Mouse (Mus musculus) limb, embryonic 11.5 days (tissue): ENCODE measurements around the gene Gm8094. TPM values are rescaled to one million over a fixed set of nuclear protein-coding genes. Genes with fewer than 3 reads are reported as not detected.
"Not testable (repeated sequence)": the region's sequence is repeated elsewhere in the genome, so short reads cannot be mapped to it uniquely, and the experiment has no call there.

Source experiments
- ATAC-seq: fragments of 200-750 bp; cut with Nextera tagmentation; 2 replicates; pipeline ENCODE4 v1.8.0; 2017; ENCODE audit warnings: low read depth; ENCODE audit not compliant: insufficient number of reproducible peaks, low FRiP score, low TSS enrichment
- DNase-seq: peaks from one replicate; pipeline ENCODE4 v3.0.0-alpha.2; 2015; ENCODE audit warnings: low spot score
- H3K27ac ChIP-seq: fragments of 300-500 bp; sonication (generic); replicated peaks from 2 replicates; pipeline ENCODE4 v1.5.1; 2014; ENCODE audit warnings: low read depth, mild to moderate bottlenecking, low read length
- H3K27me3 ChIP-seq: fragments of 300-500 bp; sonication (generic); 2 replicates; pipeline ENCODE4 v1.6.1; 2014; ENCODE audit warnings: mild to moderate bottlenecking, low read length, mixed read lengths; ENCODE audit not compliant: control insufficient read depth, insufficient read depth
- H3K36me3 ChIP-seq: fragments of 300-500 bp; sonication (generic); 2 replicates; pipeline ENCODE4 v1.6.1; 2014; ENCODE audit warnings: mild to moderate bottlenecking, low read length, moderate library complexity, mixed read lengths; ENCODE audit not compliant: control insufficient read depth, insufficient read depth
- H3K4me1 ChIP-seq: fragments of 300-500 bp; sonication (generic); 2 replicates; pipeline ENCODE4 v1.6.1; 2014; ENCODE audit warnings: low read length, mixed read lengths; ENCODE audit not compliant: control insufficient read depth, insufficient read depth
- H3K4me2 ChIP-seq: fragments of 300-500 bp; sonication (generic); 2 replicates; pipeline ENCODE4 v1.6.1; 2014; ENCODE audit warnings: low read depth, mild to moderate bottlenecking, moderate library complexity; ENCODE audit not compliant: severe bottlenecking
- H3K4me3 ChIP-seq: fragments of 300-500 bp; sonication (generic); 2 replicates; pipeline ENCODE4 v1.5.1; 2014; ENCODE audit warnings: low read depth, low read length
- H3K9ac ChIP-seq: fragments of 300-500 bp; sonication (generic); 2 replicates; pipeline ENCODE4 v1.6.1; 2014; ENCODE audit warnings: mild to moderate bottlenecking, low read length
- H3K9me3 ChIP-seq: fragments of 300-500 bp; sonication (generic); 2 replicates; pipeline ENCODE4 v1.6.1; 2016; ENCODE audit warnings: low read length; ENCODE audit not compliant: control insufficient read depth
- WGBS: fragments of 180-500 bp; shearing (Covaris S2); extraction: QIAGEN DNeasy Blood & Tissue Kit; methylation state at CpG from one replicate; pipeline ENCODE4 v1.1.7; 2014; 5-methylcytosine and 5-hydroxymethylcytosine counted together
- polyA plus RNA-seq: library from polyadenylated mRNA; unstranded; fragments of >200 nt; fragmentation: Nextera tagmentation; extraction: Ambion mirVana; gene quantifications from 2 replicates; pipeline ENCODE4 v1.2.1, GENCODE M21; 2014

Gm8094 gene
- not detected in 2 replicates for polyA plus RNA-seq

GRCm38 (mm10) chr14:43076543-43076942, at the start of gene Gm8094:
Gene Gm8094 (minus strand): TSS chr14:43076643.
- not testable (repeated sequence) for H3K27ac ChIP-seq, H3K4me1 ChIP-seq, ATAC-seq, H3K4me2 ChIP-seq, H3K9ac ChIP-seq, H3K9me3 ChIP-seq, H3K4me3 ChIP-seq, DNase-seq, H3K36me3 ChIP-seq, H3K27me3 ChIP-seq
- WGBS, result 88% methylated on average over 2 of the region's 2 CpGs

- H3K36me3 ChIP-seq, H3K27ac ChIP-seq, H3K27me3 ChIP-seq, DNase-seq, H3K4me1 ChIP-seq, H3K4me3 ChIP-seq, H3K9ac ChIP-seq, H3K4me2 ChIP-seq, ATAC-seq, H3K9me3 ChIP-seq: not testable (repeated sequence)
- 90% methylated on average over 1 of the region's 3 CpGs for WGBS
Observed at GRCm38 (mm10) chr14:43119673-43120072, 43.2 kb upstream of the Gm8094 start.

- DNase-seq, H3K27ac ChIP-seq, H3K9me3 ChIP-seq, H3K4me2 ChIP-seq, ATAC-seq, H3K4me1 ChIP-seq, H3K9ac ChIP-seq, H3K4me3 ChIP-seq, H3K36me3 ChIP-seq, H3K27me3 ChIP-seq: not testable (repeated sequence)
- WGBS, result 80% methylated on average over 3 of the region's 3 CpGs
Observed at GRCm38 (mm10) chr14:43100301-43100700, 23.9 kb upstream of the Gm8094 start, which contains the start of gene Gm8104. Gene Gm8104 (plus strand): TSS chr14:43100601.

GRCm38 (mm10) chr14:43089103-43089919, 12.9 kb upstream of the Gm8094 start:
- not testable (repeated sequence) for H3K4me2 ChIP-seq, H3K27me3 ChIP-seq, H3K9ac ChIP-seq, H3K27ac ChIP-seq, H3K9me3 ChIP-seq, H3K4me3 ChIP-seq, ATAC-seq, DNase-seq, H3K4me1 ChIP-seq, H3K36me3 ChIP-seq
- WGBS, result 31% methylated on average over 1 of the region's 14 CpGs

GRCm38 (mm10) chr14:43084936-43085730, 8.7 kb upstream of the Gm8094 start:
- 79% methylated on average over 1 of the region's 1 CpGs for WGBS
- H3K4me2 ChIP-seq, H3K4me1 ChIP-seq, H3K27me3 ChIP-seq, ATAC-seq, DNase-seq, H3K36me3 ChIP-seq, H3K9ac ChIP-seq, H3K27ac ChIP-seq, H3K9me3 ChIP-seq, H3K4me3 ChIP-seq: not testable (repeated sequence)

GRCm38 (mm10) chr14:43060179-43060578, 16.3 kb downstream of the Gm8094 start:
- not testable (repeated sequence) for H3K4me1 ChIP-seq, H3K36me3 ChIP-seq, H3K9ac ChIP-seq, DNase-seq, H3K4me3 ChIP-seq, ATAC-seq, H3K4me2 ChIP-seq, H3K27ac ChIP-seq, H3K27me3 ChIP-seq, H3K9me3 ChIP-seq
- WGBS, result 80% methylated on average over 4 of the region's 4 CpGs

GRCm38 (mm10) chr14:43058063-43058462, 18.4 kb downstream of the Gm8094 start:
- not testable (repeated sequence) for ATAC-seq, H3K9ac ChIP-seq, H3K36me3 ChIP-seq, H3K4me2 ChIP-seq, H3K9me3 ChIP-seq, H3K4me1 ChIP-seq, DNase-seq, H3K4me3 ChIP-seq, H3K27me3 ChIP-seq, H3K27ac ChIP-seq
- 88% methylated on average over 3 of the region's 3 CpGs for WGBS
